Mouse (Mus musculus): ENCODE data around the gene Hspd1. TPM values are rescaled to one million over a fixed set of nuclear protein-coding genes. Genes with fewer than 3 reads are reported as not detected.

Hspd1 gene
- polyA plus RNA-seq, 1 experiment from 2014 or later, result 681 TPM

DNA sequence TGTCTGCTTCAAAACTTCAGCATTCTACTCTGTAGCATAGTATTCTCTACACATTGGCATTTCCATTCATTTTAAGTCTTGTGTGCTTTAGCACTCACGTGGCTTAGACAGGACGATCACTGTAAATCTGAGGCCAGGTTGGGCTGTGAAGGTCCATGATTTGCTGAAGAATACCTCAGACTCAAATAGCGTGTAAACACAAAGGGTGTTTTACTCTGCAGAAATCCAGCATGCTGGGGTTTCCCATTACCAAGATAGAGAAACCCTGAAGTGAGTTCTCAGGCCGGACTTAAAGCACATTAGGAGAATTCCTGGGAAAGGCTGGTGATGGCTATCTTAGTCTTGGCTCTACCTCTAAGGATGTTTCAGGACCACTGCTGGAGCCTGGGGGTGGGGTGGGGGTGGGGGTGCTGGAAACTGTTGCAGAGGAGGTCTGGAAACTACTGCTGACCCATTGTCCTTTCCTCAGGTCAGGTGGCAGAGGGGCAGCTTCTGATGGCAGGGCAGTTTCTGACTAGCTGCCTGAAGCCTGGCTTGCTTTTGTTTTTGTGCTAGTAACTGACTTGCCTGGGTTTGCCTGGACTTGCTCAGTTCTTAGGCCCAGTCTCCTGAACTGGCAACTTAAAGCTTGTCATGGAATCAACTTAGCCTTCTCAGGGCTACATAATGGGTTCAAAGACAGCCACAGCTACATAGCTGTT, 21.2 kb upstream of the Hspd1 start:
- H3K27me3 ChIP-seq (ENCODE audit: insufficient read depth, poor library complexity, severe bottlenecking), result no peaks in the 10 kb centered on the region
- no peaks in the 10 kb centered on the region for H3K4me1 ChIP-seq
- H3K4me3 ChIP-seq, result no peak overlapping the region
- no peaks in the 10 kb centered on the region for H3K36me3 ChIP-seq
- H3K27ac ChIP-seq, result no peak overlapping the region
- no peak for DNase-seq (ENCODE audit: low spot score)
- H3K9me3 ChIP-seq, result no peaks in the 10 kb centered on the region
- WGBS, result 75% methylated on average over 4 of the region's 4 CpGs

DNA sequence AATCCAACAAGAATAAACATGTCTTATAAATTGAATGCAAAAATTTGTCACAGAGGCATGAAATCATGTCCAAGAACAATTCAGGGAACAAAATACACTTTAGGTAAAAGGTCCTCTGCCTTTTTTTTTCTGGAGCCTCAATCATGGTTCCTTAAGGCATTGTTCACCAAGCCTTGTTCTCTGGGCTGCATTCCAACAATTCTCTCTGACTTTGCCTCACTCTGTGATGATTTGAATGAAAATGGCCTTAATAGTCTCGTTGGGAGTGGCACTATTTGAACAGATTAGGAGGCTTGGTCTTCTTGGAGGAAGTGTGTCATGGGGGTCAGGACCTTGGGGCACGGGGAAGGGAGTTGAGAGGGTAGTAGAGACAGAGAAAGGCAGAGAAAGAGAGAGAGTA, 20.4 kb upstream of the Hspd1 start:
- H3K36me3 ChIP-seq, result no peaks in the 10 kb centered on the region
- 0 out of 2 replicates have a peak, but pooled peaks cover 3% of the 10 kb centered on the region for H3K27me3 ChIP-seq (ENCODE audit: insufficient read depth, poor library complexity, severe bottlenecking)
- no peaks in the 10 kb centered on the region for H3K9me3 ChIP-seq
- DNase-seq (ENCODE audit: low spot score), result no peak
- no peak overlapping the region for H3K27ac ChIP-seq
- H3K4me1 ChIP-seq, result no peaks in the 10 kb centered on the region
- no peak overlapping the region for H3K4me3 ChIP-seq
- WGBS, result 60% methylated on average over 2 of the region's 2 CpGs

DNA sequence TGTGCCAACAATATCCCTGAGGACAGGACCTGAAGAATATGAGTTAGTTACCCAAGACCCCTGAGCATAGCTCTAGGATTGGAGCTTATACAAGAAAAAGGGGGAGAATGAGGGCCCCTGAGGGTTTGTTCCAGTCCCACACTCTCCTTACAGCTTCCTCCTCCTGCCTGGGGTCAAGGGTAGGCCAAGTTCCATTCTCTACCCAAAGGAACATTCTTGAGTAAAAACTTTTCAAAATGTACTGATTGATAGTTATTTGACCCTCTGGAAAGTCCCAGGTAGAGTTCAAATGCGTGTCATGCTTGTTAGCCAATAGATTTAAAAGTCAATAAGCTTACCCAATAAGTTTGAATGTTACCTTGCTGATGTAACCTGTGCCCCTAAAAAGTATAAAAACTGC, 19.6 kb upstream of the Hspd1 start:
- DNase-seq (ENCODE audit: low spot score), result no peak
- 0 out of 2 replicates have a peak, but pooled peaks cover 2% of the 10 kb centered on the region for H3K4me1 ChIP-seq
- 0 out of 2 replicates have a peak, but pooled peaks cover 3% of the 10 kb centered on the region for H3K27me3 ChIP-seq (ENCODE audit: insufficient read depth, poor library complexity, severe bottlenecking)
- no peaks in the 10 kb centered on the region for H3K36me3 ChIP-seq
- WGBS, result 73% methylated on average over 1 of the region's 1 CpGs
- no peaks in the 10 kb centered on the region for H3K9me3 ChIP-seq
- H3K4me3 ChIP-seq, result no peak overlapping the region
- H3K27ac ChIP-seq, result no peak overlapping the region

DNA sequence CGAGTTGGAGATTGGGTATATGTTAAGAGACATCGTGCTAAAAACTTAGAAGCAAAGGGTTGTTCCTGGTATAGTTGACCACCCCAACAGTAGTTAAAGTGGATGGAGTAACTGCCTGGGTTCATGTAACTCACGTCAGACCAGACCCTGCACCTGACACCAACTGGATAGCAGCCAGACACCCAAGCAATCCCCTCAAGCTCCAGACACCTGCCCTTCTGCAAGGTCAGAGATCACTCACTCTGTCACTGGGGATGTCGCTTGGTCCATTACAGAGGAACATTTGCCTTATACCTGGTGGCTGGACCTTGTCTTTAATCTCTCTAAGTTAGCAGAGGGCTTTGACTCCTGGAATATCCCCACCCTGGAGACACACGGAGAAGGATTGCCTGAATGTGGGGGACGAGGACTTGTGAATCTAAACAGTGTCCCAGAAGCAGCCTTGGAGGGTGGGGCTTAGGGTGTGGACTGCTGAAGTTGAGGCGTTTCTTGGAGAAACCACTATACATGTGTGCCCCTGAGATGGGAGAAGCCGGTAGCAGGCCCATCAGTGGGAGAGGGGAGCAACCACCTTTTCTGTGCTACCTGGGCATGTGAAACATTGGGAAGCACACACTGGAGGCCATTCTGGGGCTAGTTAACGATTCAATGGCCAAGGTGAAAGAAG, 19.0 kb upstream of the Hspd1 start:
- 79% methylated on average over 9 of the region's 9 CpGs for WGBS
- H3K4me1 ChIP-seq, result peaks cover 6% of the 10 kb centered on the region; the same call in 1 of the 2 replicates
- DNase-seq (ENCODE audit: low spot score), result no peak
- H3K27ac ChIP-seq, result no peak overlapping the region
- H3K36me3 ChIP-seq, result no peaks in the 10 kb centered on the region
- H3K4me3 ChIP-seq, result no peak overlapping the region
- no peaks in the 10 kb centered on the region for H3K9me3 ChIP-seq
- 0 out of 2 replicates have a peak, but pooled peaks cover 3% of the 10 kb centered on the region for H3K27me3 ChIP-seq (ENCODE audit: insufficient read depth, poor library complexity, severe bottlenecking)

DNA sequence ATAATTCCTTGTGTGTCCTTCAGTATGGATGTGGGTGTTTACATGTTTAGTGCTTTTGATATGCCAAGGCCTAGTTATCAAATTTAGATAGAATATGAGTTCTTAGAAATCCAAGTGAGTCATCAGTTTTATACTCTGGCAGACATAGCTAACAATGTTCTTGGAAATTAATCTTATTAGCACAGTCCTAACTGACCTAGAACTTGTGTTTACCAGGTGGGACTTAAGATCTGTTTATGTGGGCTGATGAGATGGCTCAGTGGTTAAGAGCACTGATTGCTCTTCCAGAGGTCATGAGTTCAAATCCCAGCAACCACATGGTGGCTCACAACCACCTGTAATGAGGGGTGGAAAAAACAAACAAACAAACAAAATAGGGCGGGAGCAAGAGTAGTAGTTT, 4.4 kb upstream of the Hspd1 start:
- no peaks in the 10 kb centered on the region for H3K9me3 ChIP-seq
- H3K4me3 ChIP-seq, result no peak overlapping the region
- WGBS, result 71% methylated on average over 1 of the region's 1 CpGs
- no peak for DNase-seq (ENCODE audit: low spot score)
- H3K4me1 ChIP-seq, result peaks cover 11% of the 10 kb centered on the region
- peaks cover 30% of the 10 kb centered on the region for H3K36me3 ChIP-seq
- H3K27ac ChIP-seq, result no peak overlapping the region
- H3K27me3 ChIP-seq (ENCODE audit: insufficient read depth, poor library complexity, severe bottlenecking), result no peaks in the 10 kb centered on the region

DNA sequence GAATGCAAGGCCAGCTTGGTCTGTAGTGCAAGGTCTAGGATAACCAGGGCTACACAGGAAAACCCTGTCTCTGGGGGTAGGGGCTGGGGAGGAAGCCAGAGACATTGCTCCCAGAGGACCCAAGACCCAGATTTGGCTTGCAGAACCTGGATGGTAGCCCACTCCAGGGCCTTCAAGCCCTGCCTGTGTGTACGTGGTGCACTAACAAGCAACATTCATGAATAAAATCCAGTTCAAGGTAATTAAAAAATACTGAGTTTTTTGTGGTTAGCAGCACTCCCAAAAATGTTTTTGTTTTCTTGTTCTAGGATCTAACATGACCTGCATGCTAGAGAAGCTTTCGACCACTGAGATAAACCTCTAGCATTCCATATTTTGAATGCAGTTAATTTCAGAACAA, 4.0 kb upstream of the Hspd1 start:
- Histone ChIP-seq H3K4me3 (no peak overlapping the region), H3K27ac (no peak overlapping the region), H3K36me3 (peaks cover 30% of the 10 kb centered on the region), H3K4me1 (peaks cover 11% of the 10 kb centered on the region), H3K9me3 (no peaks in the 10 kb centered on the region), H3K27me3 (ENCODE audit: insufficient read depth, poor library complexity, severe bottlenecking) (no peaks in the 10 kb centered on the region)
- WGBS, result 93% methylated on average over 2 of the region's 2 CpGs
- no peak for DNase-seq (ENCODE audit: low spot score)

GRCm38 (mm10) chr1:55089498-55090064, 1.5 kb upstream of the Hspd1 start:
- H3K4me3 ChIP-seq, result peak overlapping the region; percentile 93
- WGBS, result 85% methylated on average over 5 of the region's 5 CpGs
- H3K27ac ChIP-seq, result peak overlapping the region; percentile 99; the same call in 1 of the 2 replicates
- H3K9me3 ChIP-seq, result no peaks in the 10 kb centered on the region
- no peaks in the 10 kb centered on the region for H3K27me3 ChIP-seq (ENCODE audit: insufficient read depth, poor library complexity, severe bottlenecking)
- DNase-seq (ENCODE audit: low spot score), result no peak
- H3K36me3 ChIP-seq, result peaks cover 44% of the 10 kb centered on the region
- H3K4me1 ChIP-seq, result peaks cover 18% of the 10 kb centered on the region

DNA sequence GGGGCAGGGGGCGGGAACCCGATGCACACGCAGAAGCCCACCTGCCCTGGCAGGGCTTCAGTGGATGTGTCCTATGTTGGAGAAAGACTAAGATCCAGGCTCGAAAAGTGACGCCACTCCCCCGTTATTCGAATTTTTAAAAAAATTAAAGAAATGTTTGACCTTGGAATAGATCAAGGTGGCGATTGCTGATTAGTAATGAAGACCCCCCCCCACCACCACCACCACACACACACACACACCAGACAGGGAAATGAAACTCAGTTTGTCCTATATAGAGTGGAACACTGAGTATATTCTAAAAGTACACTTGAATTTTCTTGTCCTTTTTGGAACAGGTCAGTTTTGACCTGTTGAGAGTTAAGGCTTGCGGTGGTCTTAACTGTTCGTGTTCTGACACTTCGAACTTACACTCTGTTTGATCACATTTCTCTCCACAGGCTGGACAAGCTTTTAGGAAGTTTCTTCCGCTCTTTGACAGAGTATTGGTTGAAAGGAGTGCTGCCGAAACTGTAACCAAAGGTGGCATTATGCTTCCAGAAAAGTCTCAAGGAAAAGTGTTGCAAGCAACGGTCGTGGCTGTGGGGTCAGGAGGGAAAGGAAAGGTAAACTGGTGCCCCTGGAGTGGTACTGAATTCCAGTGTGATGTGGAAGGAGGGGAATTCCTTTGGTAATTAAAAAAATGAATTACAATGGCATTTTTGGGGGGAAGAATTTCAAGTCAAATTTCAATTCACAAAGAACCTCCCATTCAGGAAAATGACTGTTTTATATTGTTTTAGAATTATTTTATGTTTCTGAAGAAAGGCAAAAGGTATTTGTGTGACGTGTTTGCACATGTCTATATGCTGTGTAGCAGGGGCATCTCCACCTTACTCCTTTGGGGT, 811 bp upstream of the Hspd1 start:
- Histone ChIP-seq H3K4me3 (peak overlapping the region; percentile 93), H3K36me3 (peaks cover 49% of the 10 kb centered on the region), H3K4me1 (peaks cover 18% of the 10 kb centered on the region), H3K27me3 (ENCODE audit: insufficient read depth, poor library complexity, severe bottlenecking) (no peaks in the 10 kb centered on the region), H3K9me3 (no peaks in the 10 kb centered on the region), H3K27ac (peak overlapping the region; percentile 99)
- WGBS, result 8% methylated on average over 16 of the region's 16 CpGs
- no peak for DNase-seq (ENCODE audit: low spot score)

- WGBS, result under 1% methylated on average over 51 of the region's 57 CpGs
- H3K4me3 ChIP-seq, result peak overlapping the region; percentile 93
- H3K27ac ChIP-seq, result peak overlapping the region; percentile 99
- H3K27me3 ChIP-seq (ENCODE audit: insufficient read depth, poor library complexity, severe bottlenecking), result no peaks in the 10 kb centered on the region
- no peaks in the 10 kb centered on the region for H3K9me3 ChIP-seq
- peaks cover 18% of the 10 kb centered on the region for H3K4me1 ChIP-seq
- peaks cover 61% of the 10 kb centered on the region for H3K36me3 ChIP-seq
- peak; percentile 90 for DNase-seq (ENCODE audit: low spot score)
Observed at GRCm38 (mm10) chr1:55087401-55087904, 590 bp downstream of the Hspd1 start.

GRCm38 (mm10) chr1:55086868-55087400, 1.1 kb downstream of the Hspd1 start:
- 1% methylated on average over 13 of the region's 13 CpGs for WGBS
- Histone ChIP-seq H3K27me3 (ENCODE audit: insufficient read depth, poor library complexity, severe bottlenecking) (no peaks in the 10 kb centered on the region), H3K9me3 (no peaks in the 10 kb centered on the region), H3K4me1 (peaks cover 18% of the 10 kb centered on the region), H3K36me3 (peaks cover 61% of the 10 kb centered on the region), H3K27ac (peak overlapping the region; percentile 99), H3K4me3 (peak overlapping the region; percentile 93)
- no peak for DNase-seq (ENCODE audit: low spot score)

- Histone ChIP-seq H3K36me3 (peaks cover 62% of the 10 kb centered on the region), H3K27ac (no peak overlapping the region)
- no peak for DNase-seq (ENCODE audit: low spot score)
Observed at GRCm38 (mm10) chr1:55085781-55086366, 2.2 kb downstream of the Hspd1 start.

GRCm38 (mm10) chr1:55082106-55082505, 5.9 kb downstream of the Hspd1 start:
- Histone ChIP-seq H3K4me1 (peaks cover 6% of the 10 kb centered on the region; the same call in 1 of the 2 replicates), H3K27me3 (ENCODE audit: insufficient read depth, poor library complexity, severe bottlenecking) (no peaks in the 10 kb centered on the region), H3K9me3 (no peaks in the 10 kb centered on the region), H3K27ac (no peak overlapping the region), H3K4me3 (no peak overlapping the region), H3K36me3 (peaks cover 86% of the 10 kb centered on the region)
- WGBS, result 82% methylated on average over 1 of the region's 1 CpGs
- DNase-seq (ENCODE audit: low spot score), result no peak

More at GRCm38 (mm10) chr1:55085781-55086366, 2.2 kb downstream of the Hspd1 start:
- Histone ChIP-seq H3K9me3 (no peaks in the 10 kb centered on the region), H3K4me3 (peak overlapping the region; percentile 93), H3K27me3 (ENCODE audit: insufficient read depth, poor library complexity, severe bottlenecking) (no peaks in the 10 kb centered on the region), H3K4me1 (peaks cover 18% of the 10 kb centered on the region)
- 57% methylated on average over 7 of the region's 7 CpGs for WGBS

Data from heart, embryonic 10.5 days (tissue).